Mouse (Mus musculus) embryo, embryonic 10 days (tissue): ENCODE results near the gene Slc22a8.

Experiments
- DNase-seq: peaks from one replicate; pipeline ENCODE4 v3.0.0-alpha.2; 2015; ENCODE audit warnings: low spot score

Slc22a8 gene

DNA sequence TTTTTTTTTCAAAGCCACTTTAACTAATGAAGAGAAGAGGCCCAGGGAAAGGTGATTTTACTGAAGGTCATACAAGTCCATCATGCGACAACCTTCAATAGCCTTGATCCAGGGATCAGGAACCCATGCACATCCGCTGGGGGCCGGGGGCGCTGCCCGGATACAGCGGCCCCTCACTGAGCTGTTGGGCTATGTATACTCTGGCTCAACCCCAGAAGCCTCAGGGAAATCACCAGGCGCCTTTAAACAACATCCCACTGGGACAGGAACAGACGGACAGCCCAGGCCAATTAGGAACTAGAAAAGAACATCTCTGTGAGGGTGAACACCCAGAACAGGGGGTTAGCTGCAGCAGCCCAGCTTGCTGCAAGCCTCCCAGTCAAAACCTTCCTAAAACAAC is at the start of gene Slc22a8:
Slc22a8 (plus strand) TSS at position 301 of the 400 bp plus-strand sequence.
- no peak for DNase-seq

DNA sequence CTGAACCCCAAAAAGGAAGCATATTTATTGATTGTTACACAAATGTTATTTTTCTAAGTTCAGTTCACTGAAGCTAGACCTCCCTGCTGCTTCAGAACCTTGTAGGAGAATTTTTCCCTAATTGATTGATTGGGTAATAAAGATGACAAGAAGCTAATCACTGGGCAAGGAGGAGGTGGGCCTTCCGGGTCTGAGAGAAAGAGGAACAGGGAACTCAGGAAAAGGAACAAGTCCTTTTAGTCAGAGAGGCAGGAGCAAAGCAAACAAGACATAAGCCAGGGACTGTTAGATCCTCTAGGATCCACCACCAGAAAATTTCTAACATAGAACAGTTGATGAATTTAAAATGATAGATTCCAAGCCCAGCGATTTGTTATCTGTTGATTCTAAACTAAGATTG is 32.2 kb upstream of the Slc22a8 start:
- DNase-seq, result no peak

DNA sequence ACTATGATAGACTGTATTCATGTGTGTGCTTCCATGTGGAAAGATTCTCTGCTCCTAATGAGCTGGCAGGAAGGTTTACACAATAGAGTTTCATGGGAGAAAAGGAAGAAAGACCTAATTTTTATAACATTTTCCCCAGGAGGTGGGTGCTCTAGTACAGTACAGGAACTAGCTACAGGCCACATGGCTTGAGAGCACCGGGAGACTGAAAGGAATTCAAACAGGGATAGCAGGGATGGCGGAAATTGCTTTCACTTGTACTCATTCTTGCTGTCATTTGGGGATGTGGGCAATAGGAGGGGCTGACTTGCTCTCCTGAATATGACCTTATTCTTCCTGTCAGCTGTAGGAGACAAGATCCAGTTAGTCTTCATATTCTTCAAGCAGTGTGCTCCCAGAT is 27.0 kb upstream of the Slc22a8 start:
- DNase-seq, result no peak

DNA sequence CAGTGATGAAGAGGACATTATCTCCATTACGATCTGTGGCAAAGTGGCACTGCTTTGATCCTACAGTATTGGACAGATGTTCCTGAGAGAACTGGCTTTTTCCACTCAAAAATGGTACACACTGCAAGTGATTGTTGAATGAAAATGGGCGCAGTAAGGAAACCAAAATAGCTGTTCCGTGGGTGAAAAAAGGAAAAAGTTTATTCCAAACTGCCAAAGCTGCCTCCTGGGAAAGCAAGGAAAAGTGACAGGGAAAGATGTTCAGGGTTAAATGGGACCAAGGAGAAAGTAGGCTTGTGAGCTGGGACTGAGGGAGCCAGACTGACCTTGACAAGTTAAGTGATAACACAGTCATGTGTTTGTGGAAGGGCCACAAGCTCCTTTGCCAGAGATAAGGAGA is 26.6 kb upstream of the Slc22a8 start:
- no peak for DNase-seq

DNA sequence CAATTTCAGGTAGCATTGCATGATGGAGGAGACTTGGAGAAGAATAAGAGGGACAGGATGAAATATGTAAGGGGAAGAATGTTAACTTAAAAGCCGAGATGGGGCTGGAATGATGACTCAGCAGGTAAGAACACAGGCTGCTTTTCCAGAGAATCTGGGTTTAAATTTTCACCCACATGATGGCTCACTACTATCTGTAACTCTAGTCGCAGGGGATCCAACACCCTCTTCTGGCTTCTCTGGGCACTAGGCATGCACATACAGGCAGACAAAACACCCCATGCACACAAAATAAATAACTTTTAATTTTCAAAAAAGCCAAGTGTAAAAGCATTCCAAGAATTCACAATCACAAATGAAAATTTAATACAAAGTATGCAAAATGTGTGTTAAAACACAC is 25.8 kb upstream of the Slc22a8 start:
- no peak for DNase-seq

DNA sequence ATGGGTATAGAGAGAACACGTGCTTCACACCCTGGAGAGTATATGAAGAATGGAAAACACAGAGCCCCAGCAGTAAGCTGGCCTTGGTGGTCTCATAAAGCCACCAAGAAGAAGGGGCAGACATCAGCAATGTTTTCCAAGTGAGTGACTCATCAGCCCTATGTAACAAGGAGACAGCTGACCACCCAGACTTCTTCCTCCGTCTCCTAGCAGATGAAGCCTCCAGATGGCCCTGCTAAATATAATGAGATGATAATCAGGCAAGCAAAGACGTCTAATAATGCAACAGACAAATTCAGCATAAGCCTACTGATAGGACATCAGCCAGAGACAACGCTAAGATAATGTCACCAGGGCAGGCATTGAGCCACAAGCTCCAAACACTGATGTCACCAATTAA is 25.1 kb upstream of the Slc22a8 start:
- no peak for DNase-seq

DNA sequence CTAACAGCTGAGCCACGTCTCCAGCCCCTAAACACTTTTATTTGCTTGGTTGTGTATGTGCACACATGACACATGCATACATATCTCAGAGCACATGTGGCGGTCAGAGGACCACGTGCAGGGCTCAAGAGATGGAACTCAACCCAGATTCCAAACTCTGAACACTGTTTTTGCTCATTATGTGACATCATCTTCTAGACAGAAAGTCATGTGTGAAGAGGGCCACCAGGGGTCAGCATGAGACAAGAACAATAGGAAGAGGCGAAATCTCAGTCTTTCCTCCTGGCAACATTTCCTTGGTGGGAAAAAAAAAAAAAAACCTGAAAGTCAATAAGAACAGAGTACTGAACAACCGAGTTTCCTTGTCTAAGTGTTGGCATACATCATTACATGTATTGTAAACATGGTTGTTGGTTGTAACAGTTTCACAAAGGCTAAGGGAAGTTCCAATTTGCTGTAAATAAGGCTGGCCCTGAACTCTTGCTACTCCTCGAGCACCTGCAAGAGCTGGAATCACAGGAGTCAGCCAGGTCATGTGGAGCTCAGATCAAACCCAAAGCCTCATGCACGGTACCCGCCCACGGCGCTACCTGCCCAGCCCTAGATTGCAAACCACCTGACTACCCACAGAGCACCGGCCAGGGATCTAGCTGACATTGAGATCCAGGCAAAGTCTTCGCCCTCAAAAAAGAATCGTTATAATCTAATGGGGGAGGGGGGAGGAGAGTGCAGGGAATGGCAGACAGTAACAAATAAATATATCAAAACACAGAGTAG is 23.8 kb upstream of the Slc22a8 start:
- DNase-seq, result peak; percentile 75

DNA sequence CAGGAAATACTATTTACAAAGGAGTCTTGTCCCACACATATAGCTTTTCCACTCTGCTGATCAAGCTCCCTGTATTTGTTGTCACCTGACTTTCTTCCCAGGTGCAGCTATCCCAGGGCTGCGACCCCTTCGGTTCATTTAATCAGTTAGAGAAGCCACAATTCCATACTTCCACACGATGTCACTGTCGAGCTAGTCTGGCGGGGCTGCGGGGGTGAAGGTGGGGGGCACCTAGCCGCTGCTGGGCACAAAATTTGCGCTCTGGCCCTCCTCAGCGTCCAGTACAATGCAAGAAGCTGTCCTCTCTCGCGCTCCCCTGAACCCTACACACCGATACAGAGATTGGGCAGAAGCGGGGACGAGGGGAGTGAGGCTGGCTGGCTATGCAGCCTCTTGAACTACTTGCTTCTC is 21.6 kb upstream of the Slc22a8 start:
- DNase-seq, result peak; percentile 64

DNA sequence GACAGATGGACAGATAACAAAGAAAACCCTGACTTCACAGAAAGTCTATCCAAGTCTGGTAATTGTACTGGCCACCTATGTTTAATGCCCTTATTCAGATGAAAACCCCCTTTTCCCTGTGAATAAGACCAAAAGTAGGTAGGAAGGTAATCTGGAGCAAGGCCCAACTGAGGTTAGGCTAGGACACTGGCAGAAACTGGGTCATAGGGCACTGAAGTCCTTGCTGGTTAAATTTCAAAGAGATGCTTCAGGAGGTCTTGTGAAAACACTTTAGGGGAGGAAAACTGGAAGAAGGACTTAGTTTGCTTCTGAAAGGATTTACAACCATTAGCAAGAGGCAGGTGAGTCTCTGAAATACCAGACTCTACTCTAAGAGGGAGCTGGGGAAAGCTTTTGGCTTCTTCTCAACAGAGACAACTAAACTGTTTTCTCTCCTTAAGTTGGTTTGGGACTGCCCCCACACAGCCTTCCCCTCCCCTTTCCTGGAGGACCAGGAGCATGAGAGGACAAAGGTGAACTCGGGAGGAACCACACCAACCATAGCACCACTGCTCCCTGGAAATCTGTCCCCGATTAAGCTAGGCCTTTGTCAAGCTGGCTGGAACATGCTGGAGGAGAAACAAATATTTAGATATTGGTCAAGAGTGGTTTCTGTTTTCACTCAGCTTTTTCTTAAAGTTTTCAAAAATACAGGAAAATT is 20.6 kb upstream of the Slc22a8 start:
- no peak for DNase-seq

DNA sequence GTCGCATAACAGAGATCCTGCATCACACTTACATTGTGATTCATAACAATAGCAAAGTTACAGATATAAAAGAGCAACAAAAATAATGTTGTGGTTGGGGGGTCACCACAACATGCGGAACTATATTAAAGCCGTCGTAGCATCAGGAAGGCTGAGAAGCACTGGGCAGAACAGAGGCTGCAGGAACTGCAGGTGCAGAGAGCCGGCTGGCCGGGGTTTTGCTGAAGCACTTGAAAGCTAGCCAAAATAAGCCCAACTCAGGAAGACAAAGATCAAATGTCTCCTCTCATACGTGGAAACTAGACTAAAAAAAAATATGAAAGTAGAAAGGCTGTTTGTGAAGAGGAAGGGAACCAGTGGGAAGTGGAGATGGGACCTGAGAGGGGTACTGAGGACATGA is 19.3 kb upstream of the Slc22a8 start:
- no peak for DNase-seq

DNA sequence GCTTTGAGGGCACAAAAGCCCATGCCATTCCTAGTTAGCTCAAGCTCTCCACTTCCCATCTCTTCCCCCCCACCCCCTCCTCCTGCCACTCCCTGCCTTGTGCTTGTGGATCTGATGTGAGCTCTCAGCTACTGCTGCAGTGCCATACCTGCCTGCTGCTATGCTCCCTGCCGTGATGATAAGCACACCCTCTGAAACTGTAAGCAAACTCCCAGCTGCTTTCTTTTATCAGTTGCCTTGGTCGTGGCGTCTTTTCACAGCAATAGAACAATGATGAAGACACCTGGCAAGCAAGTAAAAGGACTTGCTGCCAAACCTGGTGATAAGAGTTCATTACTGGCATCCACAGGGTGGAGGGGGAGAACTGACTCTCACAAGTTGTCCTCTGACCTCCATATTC is 18.6 kb upstream of the Slc22a8 start:
- no peak for DNase-seq

DNA sequence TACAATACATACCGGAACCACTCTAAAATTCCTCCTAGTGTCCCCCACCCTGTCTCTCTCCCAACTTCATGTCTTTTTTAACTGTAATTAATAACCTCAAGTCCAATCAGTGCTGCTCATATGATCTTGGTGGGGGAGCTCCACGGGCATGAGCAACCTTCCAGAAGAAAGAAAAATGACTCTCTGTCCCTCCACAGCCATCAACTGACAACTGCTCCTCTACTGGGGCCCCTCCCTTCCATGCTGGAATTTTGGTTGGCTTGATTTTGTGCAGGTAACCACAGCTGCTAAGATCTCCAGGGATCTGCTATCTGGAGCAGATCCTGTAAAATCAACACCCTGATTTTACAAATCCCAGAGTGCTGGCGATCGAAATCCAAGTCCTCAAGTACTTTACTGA is 13.6 kb upstream of the Slc22a8 start:
- DNase-seq, result no peak

DNA sequence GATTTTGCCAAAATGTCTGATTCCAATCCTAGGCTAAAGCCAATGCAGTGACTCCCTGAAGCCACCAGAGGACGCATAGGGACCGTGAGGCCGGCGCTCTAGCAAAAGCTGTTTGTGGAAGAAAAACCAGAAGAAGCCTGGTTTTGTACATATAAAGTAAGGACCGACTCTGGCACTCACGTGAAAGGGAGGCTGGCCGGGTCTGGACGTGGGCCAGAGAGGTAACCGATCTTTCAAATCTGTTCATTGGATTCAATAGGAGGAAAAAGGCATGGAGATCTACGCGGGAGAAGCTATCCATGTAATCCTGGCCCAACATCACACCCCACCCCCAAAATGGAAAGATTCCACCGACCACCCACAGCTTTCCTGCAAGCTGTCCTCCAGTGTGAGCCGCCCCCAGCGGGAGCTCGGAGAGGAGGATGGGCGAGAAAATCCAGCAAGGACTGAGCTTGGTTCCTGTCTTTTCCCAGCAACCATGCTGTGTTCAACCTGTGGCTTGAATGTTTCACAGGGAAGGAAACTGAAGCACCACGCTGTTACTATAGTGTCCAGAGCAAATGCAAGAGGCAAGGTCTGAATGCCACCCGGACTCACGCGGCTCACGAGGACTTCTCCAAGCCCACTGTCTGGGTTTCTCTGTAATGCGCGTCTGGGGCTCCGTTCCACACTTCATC is 12.6 kb upstream of the Slc22a8 start:
- DNase-seq, result peak; percentile 90

DNA sequence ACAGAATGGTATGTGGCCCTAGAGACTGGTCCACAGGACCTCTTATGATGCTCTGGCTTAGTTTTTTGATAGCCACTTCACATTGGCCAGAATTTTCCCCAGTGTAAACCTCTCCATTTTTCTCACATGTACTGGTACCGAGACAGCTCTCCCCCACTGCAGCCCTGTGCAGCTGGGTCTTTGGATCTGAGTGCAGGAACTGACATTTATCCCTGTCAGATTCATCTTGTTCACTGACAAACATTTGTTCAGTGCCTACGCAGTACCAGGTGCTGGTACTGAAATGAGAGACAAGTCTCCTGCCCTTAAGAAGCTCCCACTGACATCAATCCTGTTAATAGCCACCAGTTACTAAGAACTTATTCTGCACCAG is 12.1 kb upstream of the Slc22a8 start:
- DNase-seq, result no peak

DNA sequence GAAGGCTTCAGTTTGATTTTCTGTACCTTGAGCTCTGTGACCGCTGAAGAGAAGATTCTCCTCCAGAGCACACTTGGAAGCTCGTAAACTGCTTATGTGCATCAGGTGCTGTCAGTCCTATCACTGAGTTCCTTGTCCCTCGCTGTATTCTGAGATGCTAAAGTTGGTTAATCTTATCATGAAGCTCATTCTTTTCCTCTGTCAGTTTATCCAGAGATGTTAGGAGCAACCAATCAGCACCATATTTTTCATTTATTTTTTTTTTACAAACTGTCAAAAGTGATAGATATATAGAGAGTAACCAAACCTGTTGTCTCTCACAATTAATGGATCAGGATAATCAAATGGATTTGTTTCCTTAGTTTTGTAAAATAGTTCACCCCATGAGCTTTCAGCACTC is 5.8 kb upstream of the Slc22a8 start:
- no peak for DNase-seq

DNA sequence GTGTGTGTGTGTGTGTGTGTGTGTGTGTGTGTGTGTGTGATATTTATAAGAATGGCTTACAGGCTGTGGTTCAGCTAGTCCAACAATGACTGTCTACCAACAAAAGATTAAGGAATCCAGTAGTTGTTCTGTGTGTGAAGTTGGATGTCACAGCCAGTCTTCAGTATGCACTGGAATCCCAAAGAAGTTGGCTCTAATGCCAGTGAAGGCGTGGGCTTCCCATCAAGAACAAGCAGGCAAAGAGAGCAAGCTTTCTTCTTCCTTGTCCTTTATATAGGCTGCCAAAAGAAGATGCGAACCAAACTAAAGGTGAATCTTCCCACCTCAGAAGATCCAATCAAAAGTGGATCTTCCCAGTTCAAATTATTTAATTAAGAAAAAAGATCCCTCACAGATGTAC is 5.2 kb upstream of the Slc22a8 start:
- no peak for DNase-seq

DNA sequence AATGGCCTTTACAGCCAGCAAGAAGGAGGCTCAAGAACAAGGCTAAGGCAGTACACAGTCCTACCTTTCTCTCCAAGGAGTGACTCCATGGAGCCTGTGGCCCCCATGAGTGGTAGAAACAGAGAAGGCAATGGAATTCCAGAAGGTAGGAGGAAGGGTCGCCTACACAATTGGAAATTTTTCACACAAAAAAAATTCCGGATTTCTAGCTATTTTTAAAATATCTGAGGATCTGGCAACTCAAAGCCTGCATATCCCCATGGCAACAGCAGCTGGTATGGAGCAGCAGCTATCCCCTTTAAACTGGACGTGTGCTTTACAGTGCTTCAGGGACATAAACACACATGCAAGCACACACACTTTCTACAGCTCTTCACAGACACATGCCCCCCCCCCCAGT is 4.7 kb upstream of the Slc22a8 start:
- no peak for DNase-seq

DNA sequence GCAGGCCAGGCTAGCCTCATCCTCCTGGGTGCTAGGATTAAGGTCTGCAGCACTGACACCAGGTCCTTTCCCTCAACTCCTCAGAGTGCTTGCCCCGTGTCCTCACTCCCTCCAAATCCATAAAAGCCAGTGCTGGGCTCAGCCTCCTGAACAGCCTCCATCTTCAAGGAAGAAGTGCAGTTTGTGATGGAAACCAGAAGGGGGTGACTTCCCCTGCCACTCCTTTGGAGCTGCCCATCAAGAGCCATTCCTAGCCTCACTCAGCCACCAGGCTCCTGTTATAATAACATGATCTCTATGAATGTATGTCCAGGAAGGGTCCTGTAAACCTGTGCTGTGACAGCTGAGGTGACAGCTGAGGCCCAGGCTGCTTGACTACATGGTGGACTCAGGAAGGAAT is 3.7 kb upstream of the Slc22a8 start:
- DNase-seq, result no peak

DNA sequence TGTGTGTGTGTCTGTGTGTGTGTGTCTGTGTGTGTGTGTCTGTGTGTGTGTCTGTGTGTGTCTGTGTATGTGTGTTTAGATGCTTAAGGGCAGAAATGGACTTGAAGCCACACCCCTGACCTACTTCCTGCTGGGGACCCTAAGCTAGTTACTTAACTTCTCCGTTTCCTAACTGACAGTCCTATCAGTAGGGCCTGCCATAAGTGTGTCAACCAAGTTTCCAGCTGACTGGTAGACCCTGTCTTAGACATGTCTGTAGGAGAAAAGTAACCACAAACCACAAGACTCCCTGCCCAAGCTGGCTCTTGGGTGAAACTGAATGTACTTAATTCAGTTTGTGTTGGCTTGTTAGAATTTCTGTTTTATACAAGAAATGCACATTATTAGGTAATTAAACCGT is 1.1 kb downstream of the Slc22a8 start:
- DNase-seq, result no peak

DNA sequence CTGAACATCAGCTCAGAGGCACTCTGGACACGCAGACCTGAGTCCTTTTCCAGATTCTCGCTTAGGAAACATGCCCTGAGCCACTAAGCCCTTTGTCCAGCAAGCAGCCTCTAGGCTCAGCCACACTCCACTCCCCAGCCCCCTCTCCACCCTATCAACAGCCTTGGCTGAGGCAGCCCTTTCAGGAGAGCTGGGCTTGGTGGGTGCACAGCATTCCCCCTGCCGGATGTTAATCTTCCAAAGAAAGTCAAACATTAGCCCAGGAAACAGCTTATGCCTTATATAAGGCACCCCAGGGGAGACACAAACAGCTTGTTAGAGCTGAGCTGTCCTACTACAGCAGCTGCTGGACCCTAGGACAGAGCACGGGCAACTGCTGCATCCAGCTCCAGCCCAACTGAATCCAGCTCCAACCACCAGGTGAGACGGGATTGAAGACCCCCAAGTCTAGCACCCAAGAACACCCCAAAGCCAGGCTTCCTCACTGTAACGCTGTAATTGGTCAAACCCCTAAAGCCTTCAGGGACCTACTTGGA is 1.9 kb downstream of the Slc22a8 start:
- no peak for DNase-seq

DNA sequence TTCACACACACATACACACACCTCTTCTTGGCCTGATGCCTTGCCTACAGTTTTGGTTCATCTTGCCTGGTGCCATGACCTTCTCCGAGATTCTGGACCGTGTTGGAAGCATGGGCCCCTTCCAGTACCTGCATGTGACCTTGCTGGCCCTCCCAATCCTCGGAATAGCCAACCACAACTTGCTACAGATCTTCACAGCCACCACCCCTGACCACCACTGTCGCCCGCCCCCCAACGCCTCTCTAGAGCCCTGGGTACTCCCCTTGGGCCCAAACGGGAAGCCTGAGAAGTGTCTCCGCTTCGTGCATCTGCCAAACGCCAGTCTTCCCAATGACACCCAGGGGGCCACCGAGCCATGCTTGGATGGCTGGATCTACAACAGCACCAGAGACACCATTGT is 2.8 kb downstream of the Slc22a8 start:
- no peak for DNase-seq

DNA sequence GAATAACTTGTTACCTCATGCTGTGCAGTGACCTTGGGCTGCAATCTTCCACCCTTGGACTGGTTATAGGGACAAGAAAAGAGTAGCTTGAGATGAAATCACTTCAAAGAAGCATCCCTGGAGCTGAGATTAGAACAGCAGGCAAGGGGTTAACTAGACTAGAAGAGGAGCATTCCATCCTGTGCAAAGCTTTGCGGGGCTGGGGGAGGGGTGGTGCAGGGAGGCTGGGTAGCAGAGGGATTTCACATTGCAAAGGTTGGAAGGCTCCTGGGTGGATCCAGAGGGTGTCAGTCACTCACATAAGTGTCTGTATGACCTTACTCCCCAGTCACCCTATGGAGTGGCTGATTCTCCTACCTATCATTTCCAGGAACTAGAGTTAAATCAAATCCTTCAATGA is 3.5 kb downstream of the Slc22a8 start:
- peak; percentile 19 for DNase-seq

DNA sequence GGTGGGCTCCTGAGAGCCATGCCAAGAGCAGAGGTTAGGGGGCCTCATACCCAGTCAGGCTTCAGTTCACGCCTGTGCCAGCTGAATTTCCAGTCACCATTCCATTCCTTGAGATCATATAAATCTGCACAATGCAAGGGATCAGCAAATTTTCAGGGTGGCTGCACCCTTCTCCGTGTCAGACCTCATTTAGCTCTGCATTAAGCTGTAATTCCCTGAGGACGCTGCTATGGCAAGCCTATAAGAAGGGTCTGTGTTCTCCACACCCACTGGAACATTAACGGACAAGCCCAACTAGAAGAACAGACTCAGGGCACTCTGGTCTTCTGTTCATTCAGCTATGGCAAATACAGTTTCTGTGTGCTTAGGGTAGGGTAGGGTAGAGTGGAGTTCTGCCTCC is 6.2 kb downstream of the Slc22a8 start:
- DNase-seq, result no peak
